Mouse (Mus musculus) heart, postnatal 25 days (tissue): ENCODE results near the gene Ctdnep1. TPM values are rescaled to one million over a fixed set of nuclear protein-coding genes. Genes with fewer than 3 reads are reported as not detected.
"Not testable (repeated sequence)": the region's sequence is repeated elsewhere in the genome, so short reads cannot be mapped to it uniquely, and the experiment has no call there.

Experiments
- DNase-seq: peaks from one replicate; pipeline ENCODE4 v3.0.0; 2022; ENCODE audit warnings: low spot score
- intact Hi-C: fragments of 180-260 bp; cut with DNase I; formaldehyde crosslinking; loops from one replicate; pipeline ENCODE4 v1.15.1; 2025
- total RNA-seq, 2 experiments: library from RNA; stranded (reverse); gene quantifications; 2 replicates each; pipeline ENCODE4 v1.2.3; 2021

Ctdnep1 gene
- total RNA-seq, 2 experiments from 2014 or later = 149 to 180 TPM

DNA sequence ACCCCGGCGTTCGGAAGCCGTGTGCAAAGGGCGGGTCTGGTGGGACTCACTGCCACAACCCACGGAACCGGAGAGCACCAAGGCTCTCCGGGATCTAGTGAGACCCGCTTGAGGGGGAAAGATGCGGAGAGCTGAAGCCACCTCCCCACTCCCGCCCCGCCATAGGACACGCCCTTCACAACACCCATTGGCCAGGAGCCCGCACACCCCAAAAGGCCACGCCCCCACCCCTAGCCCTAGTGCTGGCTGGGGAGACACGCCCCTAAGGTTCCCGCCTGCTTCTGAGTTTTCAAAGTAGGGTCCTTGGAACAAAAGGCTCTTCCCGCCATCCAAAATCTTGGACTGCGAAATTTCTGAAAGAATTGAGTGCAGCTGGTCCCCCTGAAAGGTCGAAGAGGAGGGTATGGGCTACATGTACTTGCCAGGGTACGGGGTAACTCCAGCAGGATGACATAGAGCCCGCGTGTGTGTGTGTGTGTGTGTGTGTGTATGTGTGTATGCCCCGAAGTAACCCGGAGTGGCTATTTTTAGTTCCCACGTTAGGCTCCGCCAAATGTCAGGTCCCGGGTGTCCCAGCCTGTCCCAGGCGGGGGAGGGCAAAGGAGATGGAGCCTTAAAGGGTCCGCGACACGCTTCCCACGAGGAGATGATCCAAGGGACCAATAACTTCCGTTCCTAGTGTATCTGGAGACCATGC is 32.7 kb upstream of the Ctdnep1 start, which contains the start of gene Slc2a4:
TSS of gene Slc2a4 (minus strand) at position 123 of the 697 bp plus-strand sequence.
- peak; percentile 85 for DNase-seq
- intact Hi-C loops = no loop called here

DNA sequence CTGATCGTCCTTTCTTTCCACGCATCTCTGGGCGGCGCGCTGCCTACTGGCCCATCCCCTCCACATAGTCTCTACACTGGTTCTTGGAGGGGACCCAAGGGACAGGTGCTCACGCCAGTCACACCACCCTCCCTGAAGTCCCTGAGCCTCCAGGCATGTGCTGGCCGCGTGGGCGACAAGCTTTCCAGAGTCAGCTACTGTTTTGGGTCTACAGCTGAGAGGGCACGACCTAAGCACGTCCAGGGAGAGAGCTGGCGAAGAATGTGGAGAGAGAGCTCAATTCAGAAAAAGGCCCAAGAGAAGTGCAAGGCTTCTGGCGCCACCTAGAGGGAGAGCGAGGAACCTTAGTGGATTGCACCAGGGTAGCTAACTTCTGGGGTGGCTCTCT is 32.2 kb upstream of the Ctdnep1 start:
- intact Hi-C loops = loop anchor here (1.0 kb wide), 1 partner anchor 14 kb away; no protein-coding TSS in a partner anchor
- DNase-seq = peak; percentile 72

DNA sequence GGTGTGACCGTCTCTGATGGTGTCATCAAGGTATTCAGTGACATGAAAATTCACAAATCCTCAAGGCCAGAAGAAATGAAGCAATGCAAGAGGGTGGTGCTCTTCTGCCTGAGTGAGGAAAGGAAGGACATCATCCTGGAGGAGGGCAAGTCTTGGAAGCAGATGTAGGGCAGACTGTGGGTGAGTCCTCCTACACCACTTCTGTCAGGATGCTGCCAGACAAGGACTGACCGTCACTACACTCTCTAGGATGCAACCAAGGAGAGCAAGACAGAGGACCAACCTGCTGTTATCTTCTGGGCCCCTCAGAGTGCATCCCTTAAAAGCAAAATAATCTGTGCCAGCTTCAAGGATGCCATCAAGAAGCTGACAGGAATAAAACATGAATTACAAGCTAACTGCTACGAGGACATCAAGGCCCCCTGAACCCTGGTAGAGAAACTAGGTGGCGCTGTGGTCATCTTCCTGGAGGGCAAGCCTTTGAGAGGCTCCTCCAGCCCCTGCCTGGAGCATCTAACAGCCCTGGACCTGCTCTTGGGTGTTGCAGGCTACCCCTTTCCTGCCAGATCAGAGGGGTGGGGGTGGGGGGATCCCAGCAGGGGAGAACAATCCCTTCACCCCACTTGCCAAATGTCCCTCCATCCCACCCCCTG is 30.0 kb upstream of the Ctdnep1 start:
- intact Hi-C loops = loop anchor here (2.0 kb wide), 1 partner anchor 72 kb away; the partner anchor contains the start of gene Tmem95
- DNase-seq = no peak

GRCm38 (mm10) chr11:69952274-69952673 is 28.7 kb upstream of the Ctdnep1 start:
- intact Hi-C loops = no loop called here
- no peak for DNase-seq

DNA sequence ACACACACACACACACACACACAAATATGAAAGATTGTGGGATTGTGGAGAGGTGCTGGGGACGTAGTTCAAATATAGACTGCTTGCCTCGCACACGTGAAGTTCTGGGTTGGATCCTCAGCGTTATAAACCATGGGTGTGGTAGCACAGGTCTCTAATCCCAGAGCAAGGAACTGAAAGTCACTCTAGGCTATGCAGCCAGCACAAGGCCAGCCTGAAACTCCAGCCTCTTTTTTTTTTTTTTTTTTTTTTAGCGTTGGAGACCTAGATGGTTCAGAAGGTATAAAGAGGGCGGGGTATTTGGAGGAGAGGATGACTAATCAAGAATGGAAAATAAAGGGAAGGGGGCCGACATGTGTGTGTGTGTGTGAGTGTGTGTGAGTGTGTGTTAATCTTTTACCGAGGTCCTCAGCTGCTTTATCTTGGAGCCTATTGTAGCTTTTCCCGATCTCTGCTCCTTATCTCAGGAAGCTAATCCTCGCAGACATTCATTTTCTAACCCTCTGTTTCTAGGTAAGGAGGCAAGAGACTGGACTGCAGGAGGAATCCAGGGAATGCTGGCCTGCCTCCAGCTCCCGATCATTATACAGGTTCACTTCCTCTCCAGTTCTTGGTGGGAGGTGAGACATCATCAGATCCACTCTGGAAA is 27.6 kb upstream of the Ctdnep1 start:
- intact Hi-C loops = no loop called here
- DNase-seq = no peak

GRCm38 (mm10) chr11:69955618-69956017 is 25.3 kb upstream of the Ctdnep1 start:
- DNase-seq, intact Hi-C loops: not testable (repeated sequence)

DNA sequence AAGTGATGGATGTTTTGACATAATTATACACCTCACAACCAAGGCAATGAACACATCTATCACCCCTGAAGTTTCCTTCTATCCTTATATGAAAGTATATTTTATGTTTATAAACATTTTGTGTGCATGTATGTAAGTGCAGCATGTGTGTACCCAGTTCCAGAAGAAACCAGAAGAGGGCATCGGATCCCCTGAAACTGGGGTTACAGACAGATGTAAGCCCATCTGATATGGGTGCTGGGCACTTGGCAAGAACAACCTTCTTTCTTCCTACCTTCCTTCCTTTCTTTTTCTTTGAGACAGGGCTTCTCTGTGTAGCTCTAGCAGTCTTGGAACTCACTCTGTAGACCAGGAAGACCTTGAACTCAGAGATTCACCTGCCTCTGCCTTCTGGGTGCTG is 24.7 kb upstream of the Ctdnep1 start:
- intact Hi-C loops = no loop called here

GRCm38 (mm10) chr11:69960616-69961015 is 20.3 kb upstream of the Ctdnep1 start:
- no peak for DNase-seq
- intact Hi-C loops = no loop called here

More for the DNA sequence above, 24.7 kb upstream of the Ctdnep1 start:
- DNase-seq = no peak

- intact Hi-C loops = no loop called here
- DNase-seq = no peak
These were observed 19.1 kb upstream of the Ctdnep1 start for GRCm38 (mm10) chr11:69961841-69962240.

DNA sequence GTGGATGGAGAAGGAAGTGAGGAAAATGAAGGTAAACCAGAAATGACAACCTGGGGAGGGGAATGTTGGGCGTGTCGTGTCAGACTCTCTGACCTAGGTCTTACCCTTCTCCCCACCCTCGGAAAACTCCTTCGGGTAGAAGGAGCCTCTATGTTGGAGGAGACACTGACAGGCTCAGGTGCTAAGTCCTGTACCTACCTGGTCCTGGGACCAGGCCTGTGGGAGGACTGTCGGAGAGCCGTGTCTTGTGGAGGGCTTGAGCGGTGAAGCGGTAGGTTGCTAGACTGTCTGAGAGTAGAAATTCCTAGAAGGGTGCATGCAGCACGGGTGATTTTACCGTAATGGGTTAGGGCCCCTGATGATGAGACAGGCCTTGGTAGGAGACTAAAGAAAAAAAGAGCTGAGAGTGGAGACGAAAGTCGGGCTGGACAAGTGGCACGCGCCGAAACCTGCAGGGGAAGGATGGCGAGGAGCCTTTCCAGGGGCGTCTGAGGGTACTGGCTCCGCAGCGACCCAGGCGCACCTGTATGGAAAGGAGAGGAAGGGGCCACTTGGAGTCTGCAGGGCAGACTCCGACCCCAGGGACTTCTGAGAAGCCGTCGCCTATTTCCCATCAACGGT is 16.2 kb upstream of the Ctdnep1 start, which contains the start of gene Cldn7:
TSS of gene Cldn7 (plus strand) at position 130 of the 621 bp plus-strand sequence.
- DNase-seq = no peak
- intact Hi-C loops = loop anchor here (5.0 kb wide), 1 partner anchor 37 kb away; no protein-coding TSS in a partner anchor

GRCm38 (mm10) chr11:69965271-69966005 is 15.5 kb upstream of the Ctdnep1 start:
- no peak for DNase-seq
- intact Hi-C loops = loop anchor here (5.0 kb wide), 1 partner anchor 38 kb away; no protein-coding TSS in a partner anchor

DNA sequence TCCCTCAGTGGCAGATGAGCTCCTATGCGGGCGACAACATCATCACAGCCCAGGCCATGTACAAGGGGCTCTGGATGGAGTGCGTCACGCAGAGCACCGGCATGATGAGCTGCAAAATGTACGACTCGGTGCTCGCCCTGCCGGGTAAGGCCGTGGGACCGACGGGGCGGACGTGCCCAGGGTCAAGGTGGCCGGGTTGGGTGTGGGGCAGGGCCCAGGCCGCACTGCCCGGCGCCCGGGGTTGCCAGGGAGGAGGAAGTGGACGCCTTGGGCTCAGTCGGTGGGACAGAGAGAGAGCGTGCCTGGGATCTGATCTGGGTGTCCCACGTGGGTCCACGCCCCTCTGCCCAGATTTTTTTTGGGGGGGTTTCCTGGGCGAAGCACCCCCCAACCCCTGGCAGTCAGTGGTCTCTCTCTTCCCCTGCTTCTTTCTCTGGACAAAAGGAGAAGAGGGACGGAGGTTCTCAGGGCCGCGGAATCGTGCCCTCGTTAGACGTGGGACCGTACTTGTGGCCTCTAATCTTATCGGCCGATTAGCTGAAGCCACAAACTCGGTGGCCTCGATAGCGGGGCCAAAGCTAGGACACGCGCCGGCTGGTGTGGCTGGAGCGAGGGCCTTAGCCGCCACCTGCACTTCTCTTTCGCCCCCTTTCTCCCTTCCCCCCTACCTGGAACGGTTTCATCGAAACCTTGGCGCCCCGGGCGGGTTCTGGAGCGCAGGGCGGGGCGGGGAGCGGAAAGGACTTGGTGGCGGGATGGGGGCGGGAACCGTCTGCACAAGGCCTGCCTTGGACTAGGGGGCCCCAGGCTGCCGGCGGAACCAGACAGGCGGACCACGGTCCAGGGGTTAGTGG is 14.7 kb upstream of the Ctdnep1 start:
- no peak for DNase-seq
- intact Hi-C loops = loop anchor here (5.0 kb wide), 1 partner anchor 39 kb away; no protein-coding TSS in a partner anchor

GRCm38 (mm10) chr11:69966860-69967517 is 14.0 kb upstream of the Ctdnep1 start:
- DNase-seq = no peak
- intact Hi-C loops = loop anchor here (5.0 kb wide), 1 partner anchor 40 kb away; no protein-coding TSS in a partner anchor

- intact Hi-C loops = loop anchor here (5.0 kb wide), 1 partner anchor 41 kb away; no protein-coding TSS in a partner anchor
- DNase-seq = no peak
These were observed 12.2 kb upstream of the Ctdnep1 start for GRCm38 (mm10) chr11:69968793-69969192.

- DNase-seq = no peak
- intact Hi-C loops = no loop called here
These were observed 10.7 kb upstream of the Ctdnep1 start for GRCm38 (mm10) chr11:69970222-69970621.

- DNase-seq = no peak
- intact Hi-C loops = no loop called here
These were observed 10.2 kb upstream of the Ctdnep1 start for GRCm38 (mm10) chr11:69970775-69971174.

GRCm38 (mm10) chr11:69974907-69975306 is 6.0 kb upstream of the Ctdnep1 start:
- intact Hi-C loops = no loop called here
- DNase-seq = no peak

DNA sequence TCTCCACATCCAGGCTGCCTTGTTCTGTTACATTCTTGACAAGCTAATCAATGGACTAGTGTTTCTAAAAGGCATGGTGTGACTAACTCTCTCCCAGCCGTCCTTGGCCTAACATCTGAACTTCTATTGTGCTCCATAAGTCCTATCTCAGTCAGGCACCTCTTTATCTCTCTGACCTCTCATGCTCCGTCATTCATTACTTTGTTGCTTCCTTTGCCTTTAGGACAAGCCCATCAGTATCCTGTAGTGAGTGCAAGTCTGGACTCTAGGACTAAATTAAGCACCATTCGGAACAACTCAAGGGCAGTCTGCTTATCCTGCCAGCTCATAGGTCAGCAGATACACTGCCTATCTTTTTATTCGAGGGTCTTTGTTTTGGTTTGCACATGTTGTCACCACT is 4.7 kb upstream of the Ctdnep1 start:
- no peak for DNase-seq
- intact Hi-C loops = no loop called here
